Mouse (Mus musculus): Measurements from ENCODE around the gene Clptm1.
A peak's percentile ranks its signal among the peaks of the same experiment; 100 is the strongest.

The Clptm1 gene

DNA sequence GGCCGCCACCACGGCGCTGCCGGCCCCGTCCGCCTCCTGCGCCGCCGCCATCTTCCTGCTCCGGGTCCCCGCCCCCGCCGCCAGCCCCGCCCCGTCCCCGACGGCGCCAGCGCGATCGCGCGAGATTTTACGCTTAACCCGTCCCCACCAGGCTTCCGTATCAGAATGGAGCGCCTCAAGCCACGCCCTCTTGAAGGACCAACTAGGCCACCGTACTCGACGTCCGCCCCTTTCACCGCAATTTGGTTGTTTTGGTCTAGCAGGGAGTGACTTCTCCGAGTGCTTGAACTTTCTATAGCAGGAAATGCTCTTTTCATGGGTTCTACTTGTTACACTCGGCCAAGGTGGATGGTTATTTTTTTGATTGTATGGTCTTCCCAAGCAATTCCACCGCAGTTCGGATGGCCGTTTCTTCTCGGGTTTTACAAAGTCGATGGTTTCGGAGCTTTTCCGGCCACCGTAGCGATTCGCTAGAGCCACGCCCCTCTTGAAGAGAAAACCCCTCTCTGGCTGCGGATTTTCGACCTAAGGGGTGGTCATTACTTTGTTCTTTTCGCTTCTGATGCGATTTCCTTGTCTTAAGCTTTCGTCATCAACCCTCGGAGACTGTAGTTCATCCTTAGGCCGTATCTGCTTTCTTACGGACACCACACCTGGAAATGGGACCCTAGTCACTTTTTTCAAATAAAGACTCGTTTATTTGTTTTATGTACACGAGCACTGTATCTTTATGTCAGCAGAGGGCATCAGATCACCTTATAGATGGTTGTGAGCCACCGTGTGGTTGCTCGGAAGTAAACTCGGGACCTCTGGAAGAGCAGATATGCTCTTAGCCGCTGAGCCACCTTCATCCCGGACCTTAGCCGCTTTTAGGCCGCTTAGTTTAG lies at the start of gene Clptm1:
TSS of gene Clptm1 (minus strand) at position 79 of the 887 bp plus-strand sequence.
- peak; percentile 97 for DNase-seq

DNA sequence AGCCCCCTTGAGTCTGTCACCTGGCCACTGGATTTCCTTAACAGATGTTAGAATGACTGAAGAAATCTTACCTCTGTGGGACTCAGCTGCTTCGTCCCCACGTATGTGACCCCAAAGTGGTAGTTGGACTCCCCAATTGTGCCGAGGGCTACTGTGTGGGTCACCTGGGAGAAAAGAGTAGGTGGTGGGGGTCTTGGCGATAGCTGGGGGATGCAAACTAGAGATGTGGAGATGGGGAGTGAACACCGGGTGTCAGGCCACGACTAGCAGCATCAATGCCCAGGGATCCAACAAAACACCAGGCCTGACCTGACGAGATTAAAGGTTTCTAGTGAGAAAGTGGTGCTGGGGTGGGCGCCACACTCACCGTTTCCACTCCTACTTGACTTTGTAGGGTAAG lies 48.8 kb upstream of the Clptm1 start:
- DNase-seq = no peak

DNA sequence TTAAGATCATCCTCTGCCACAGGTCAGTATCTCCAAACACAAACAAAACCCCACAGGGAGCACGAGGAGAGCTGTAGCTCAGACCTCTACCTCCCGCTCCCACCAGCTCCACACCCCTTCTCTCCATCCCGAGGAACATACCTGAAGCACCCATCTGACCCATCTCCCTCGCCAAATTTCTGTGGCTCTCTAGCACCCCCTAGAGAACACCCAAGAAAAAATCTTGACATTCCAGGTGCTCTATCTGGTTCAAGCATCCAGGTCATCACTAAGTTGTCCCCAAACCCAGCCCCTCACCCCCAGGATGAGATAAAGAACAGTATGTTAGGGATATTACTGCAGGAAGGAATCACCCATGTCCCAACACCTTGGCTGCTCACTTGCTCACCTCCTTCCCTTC lies 48.4 kb upstream of the Clptm1 start:
- DNase-seq = peak; percentile 61 to 62

- peak; percentile 25 to 26 for DNase-seq
Measured at GRCm38 (mm10) chr7:19712414-19712813, 47.6 kb upstream of the Clptm1 start.

GRCm38 (mm10) chr7:19710650-19711049 lies 45.8 kb upstream of the Clptm1 start:
- no peak for DNase-seq

GRCm38 (mm10) chr7:19705271-19705670 lies 40.4 kb upstream of the Clptm1 start:
- no peak for DNase-seq

DNA sequence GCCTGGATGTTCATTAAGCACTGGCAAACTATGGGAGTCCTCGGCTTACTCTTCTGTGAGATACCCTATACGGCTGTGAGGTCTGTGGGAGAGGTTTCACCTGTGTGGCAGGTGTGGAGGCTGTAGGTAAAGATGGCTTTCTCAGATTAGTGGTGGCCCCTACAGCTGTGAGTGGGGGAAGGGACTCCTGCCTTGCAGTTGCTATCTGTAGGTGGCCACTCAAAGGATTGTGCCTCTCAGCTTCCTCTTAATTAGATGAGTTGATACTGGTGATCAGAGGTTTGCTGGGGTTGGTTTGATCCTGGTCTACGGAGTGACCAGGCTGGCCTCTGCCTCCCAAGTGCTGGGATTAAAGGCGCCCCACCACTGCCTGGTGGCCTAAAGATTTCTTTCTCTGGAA lies 39.6 kb upstream of the Clptm1 start:
- DNase-seq = no peak

DNA sequence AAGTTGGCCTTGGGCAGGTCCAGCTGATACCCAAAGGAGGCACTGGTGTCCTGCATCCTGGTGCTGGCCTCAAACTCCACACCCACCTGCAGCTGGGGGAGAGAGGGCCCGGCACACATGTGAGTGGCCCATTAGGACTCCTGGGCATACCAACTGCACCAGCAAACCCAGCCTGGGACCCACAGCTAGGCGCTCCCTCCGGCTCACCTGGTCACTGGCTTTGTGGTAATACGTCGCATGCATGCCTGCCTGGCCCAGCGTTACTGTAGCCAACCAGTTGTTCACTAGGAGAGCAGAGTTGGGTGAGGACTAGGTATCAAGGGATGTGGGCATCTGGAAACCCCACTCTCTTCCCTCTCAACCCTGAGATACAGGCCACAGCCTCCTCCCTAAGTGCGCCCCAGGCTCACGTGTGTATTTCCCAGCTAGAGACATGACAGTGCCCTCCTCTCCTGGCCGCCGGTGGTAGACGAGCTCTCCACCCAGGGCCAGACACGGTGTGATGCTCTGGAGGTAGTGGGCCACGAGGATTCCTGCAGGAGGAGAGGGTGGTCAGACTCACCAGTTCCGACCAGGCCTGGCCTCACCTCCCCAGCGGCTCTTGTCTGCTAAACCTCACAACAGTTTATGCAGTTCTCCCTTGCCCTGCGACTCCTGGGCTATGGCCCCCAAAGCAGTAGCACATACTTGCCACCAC lies 38.2 kb upstream of the Clptm1 start:
- no peak for DNase-seq

GRCm38 (mm10) chr7:19701069-19701761 lies 36.4 kb upstream of the Clptm1 start:
- DNase-seq = peak; percentile 54

DNA sequence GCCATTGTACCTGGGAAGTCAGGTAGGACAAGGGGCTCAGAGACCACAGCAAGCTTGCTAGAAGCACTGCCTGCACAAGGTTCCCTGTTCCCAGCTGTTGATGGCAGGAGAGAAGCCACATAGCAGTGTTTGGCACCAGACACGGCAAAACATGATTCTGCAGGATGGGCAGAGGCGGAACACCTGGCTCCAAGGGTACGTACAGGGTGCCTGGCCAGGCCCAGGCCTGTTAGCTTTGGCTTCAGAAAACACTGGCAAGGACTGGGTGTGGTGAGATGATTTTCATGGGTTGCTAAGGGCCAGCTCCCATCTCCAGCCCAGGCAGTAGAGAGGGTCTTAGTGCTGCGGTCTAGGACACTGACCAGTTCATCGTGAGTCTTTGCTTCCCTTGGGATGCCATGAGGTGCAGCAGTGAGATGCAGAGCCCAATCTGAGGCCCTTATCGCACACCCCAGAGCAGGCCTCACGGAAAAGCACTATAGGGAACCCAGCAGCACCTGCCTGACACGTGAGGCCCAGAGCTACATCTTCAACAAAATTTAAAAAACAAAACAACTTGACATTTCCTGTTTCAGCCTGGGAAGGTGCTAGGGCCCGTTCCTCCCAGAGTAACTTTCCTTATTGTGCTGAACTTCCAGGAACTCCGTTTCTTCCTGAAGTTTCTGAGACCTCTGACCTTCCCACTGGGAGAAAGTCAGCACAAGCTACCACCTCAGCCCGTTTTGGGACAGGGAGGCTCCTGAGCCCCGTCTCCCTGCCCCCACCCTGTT lies 35.7 kb upstream of the Clptm1 start:
- DNase-seq = peak in 1 of 2 experiments; percentile 17

- no peak for DNase-seq
Measured at GRCm38 (mm10) chr7:19699827-19700148, 35.0 kb upstream of the Clptm1 start.

DNA sequence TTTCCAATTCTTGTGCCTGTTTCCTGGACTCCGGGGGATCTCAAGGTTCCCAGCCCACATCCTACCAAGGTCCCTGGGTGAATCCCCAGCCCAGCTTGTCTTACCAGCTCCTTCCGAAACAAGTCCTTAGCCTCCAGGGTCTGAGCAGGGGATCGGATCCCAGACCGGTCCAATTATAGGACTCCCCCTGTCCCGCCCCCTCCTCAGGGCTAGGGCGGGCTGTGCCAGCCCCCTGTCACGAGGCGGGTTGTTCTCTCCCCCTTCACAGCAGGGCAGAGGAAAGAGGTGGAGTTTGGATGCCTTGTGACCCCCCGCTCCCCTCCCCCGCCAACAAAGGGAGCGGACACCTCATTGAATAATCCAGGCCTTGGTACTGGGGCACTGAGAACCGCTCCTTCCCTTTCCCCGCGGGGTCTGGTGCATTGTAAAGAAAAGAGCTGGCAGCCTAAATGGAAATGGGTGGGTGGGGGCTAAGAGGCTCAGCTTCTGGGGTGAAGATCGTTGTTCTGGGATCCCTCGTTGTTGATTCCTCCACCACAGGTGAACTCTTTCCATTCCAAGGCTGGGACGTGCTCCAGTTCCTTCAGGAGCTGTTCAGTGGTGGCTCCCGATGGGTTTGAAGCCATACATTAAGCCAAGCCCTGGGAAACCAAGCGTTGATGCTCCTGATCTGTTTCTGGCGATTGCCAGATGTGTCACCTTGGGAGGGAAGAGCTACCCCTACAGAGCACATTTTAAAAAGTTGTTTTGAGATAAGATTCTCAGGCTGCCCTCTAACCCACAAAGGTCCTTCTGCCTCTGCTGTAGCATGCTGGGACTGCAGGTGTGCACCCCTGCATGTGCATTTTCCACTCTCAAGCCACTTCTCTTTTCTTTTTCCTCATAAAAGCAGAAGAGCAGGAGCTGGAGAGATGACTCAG lies 34.3 kb upstream of the Clptm1 start, which contains the start of gene Apoe:
TSS of gene Apoe (minus strand) at position 282 of the 920 bp plus-strand sequence.
- peak; percentile 22 to 37 for DNase-seq

DNA sequence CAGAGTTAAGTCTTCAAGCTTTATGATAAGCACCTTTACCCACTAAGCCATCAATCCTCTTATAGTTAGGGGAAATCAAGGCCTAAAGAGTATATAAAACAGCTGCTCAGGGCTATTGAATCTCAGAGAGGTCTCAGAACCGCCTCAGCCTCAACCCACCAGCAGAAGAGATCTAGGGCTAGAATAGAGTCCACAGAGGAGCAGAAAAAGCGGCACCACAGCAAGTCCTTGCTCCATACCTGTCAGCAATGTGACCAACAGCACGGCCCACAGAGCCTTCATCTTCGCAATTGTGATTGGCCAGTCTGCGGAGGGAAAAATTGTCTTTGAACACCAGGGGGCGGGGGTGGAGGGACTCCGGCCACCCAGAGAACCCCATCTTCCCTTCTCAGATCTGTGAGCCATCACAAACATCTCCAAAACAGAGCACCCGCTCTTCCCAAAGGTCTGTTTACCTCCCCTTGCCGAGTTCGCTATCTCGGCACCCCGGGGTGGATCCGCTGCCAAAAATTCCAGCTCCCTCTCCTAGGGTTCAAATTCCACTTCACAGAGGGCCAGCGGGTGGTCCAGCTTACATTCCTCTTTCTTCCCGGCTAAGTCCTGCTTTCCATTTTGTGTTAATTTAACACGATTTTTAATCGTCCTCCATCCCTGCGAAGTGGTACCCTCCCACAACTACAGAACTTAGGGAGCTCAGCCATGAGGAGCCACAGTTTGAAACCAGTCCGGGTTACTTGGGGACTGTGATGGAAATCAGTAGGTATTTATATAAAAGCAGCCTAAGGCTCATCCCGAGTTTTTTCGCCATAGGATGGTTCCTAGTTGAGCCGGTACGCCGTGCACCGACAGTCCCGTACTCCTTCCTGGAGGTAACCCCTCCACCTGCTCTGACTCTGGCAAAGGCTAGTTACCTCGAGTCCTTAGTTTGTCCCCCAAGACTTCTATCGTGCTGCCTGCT lies 33.4 kb upstream of the Clptm1 start:
- peak; percentile 20 to 24 for DNase-seq

- no peak for DNase-seq
Measured at GRCm38 (mm10) chr7:19696336-19696873, 31.6 kb upstream of the Clptm1 start.

DNA sequence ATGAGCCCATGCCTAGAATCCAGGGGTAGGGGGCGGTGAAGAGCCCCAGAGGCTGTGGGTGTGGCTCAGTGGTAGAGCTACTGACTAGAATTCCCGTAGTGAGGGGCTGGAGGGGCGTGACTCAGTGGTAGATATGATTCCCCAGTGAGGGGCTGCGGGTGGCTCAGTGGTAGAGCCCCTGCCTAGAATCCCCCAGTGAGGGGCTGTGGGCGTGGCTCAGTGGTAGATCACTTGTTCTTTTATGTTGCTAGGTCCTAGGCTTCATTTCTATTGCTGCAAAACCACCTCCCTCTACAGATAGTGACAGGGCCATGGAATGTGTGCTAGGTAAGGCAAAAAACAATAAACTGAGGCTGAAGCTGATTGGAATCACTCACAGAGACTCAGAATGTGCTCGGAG lies 31.0 kb upstream of the Clptm1 start:
- DNase-seq = no peak

- DNase-seq = no peak
Measured at GRCm38 (mm10) chr7:19695213-19695594, 30.4 kb upstream of the Clptm1 start.

GRCm38 (mm10) chr7:19694336-19695212 lies 29.7 kb upstream of the Clptm1 start:
- no peak for DNase-seq

- no peak for DNase-seq
Measured at GRCm38 (mm10) chr7:19693421-19693820, 28.6 kb upstream of the Clptm1 start.

Measured in B cell, adult 2 months (primary cell).